Mouse (Mus musculus) limb, embryonic 13.5 days (tissue): ENCODE results near the gene Esr2. TPM values are rescaled to one million over a fixed set of nuclear protein-coding genes. Genes with fewer than 3 reads are reported as not detected.

Experiments
- ATAC-seq: fragments of 200-750 bp; cut with Nextera tagmentation; 2 replicates; pipeline ENCODE4 v1.8.0; 2017; ENCODE audit warnings: low read depth, moderate number of reproducible peaks, moderate TSS enrichment; ENCODE audit not compliant: low FRiP score
- H3K27ac ChIP-seq: fragments of 300-500 bp; sonication (generic); 2 replicates; pipeline ENCODE4 v1.5.1; 2015; ENCODE audit warnings: inconsistent platforms, mild to moderate bottlenecking, moderate library complexity
- H3K27me3 ChIP-seq: fragments of 300-500 bp; sonication (generic); 2 replicates; pipeline ENCODE4 v1.6.1; 2015; ENCODE audit warnings: mild to moderate bottlenecking, inconsistent platforms
- H3K36me3 ChIP-seq: fragments of 300-500 bp; sonication (generic); 2 replicates; pipeline ENCODE4 v1.6.1; 2015; ENCODE audit warnings: inconsistent platforms, mild to moderate bottlenecking, moderate library complexity
- H3K4me1 ChIP-seq: fragments of 300-500 bp; sonication (generic); 2 replicates; pipeline ENCODE4 v1.6.1; 2015; ENCODE audit warnings: inconsistent platforms
- H3K4me2 ChIP-seq: fragments of 300-500 bp; sonication (generic); replicated peaks from 2 replicates; pipeline ENCODE4 v1.6.1; 2015; ENCODE audit warnings: inconsistent platforms, mild to moderate bottlenecking, moderate library complexity
- H3K4me3 ChIP-seq: fragments of 300-500 bp; sonication (generic); 2 replicates; pipeline ENCODE4 v1.5.1; 2015; ENCODE audit warnings: moderate library complexity, mild to moderate bottlenecking, inconsistent platforms
- H3K9ac ChIP-seq: fragments of 300-500 bp; sonication (generic); 2 replicates; pipeline ENCODE4 v1.6.1; 2015; ENCODE audit warnings: mild to moderate bottlenecking, inconsistent platforms
- H3K9me3 ChIP-seq: fragments of 300-500 bp; sonication (generic); 2 replicates; pipeline ENCODE4 v1.6.1; 2016; ENCODE audit warnings: inconsistent platforms
- WGBS: fragments of 180-500 bp; shearing (Covaris S2); methylation state at CpG from one replicate; pipeline ENCODE4 v1.1.7; 2015; 5-methylcytosine and 5-hydroxymethylcytosine counted together
- polyA plus RNA-seq: library from polyadenylated mRNA; unstranded; fragments of >200 nt; fragmentation: Nextera tagmentation; extraction: Ambion mirVana; gene quantifications from 2 replicates; pipeline ENCODE4 v1.2.1, GENCODE M21; 2015

Gene Esr2
- polyA plus RNA-seq, 1 experiment from 2014 or later: 0.43 TPM

GRCm38 (mm10) chr12:76080876-76081556, 96.0 kb downstream of the Esr2 start:
- Histone ChIP-seq H3K9ac (peak overlapping the region; percentile 53), H3K4me2 (peak overlapping the region; percentile 69), H3K36me3 (peaks cover 41% of the 10 kb centered on the region), H3K4me3 (peak overlapping the region; percentile 39), H3K27me3 (no peaks in the 10 kb centered on the region), H3K4me1 (peaks cover 31% of the 10 kb centered on the region), H3K27ac (no peak overlapping the region; the same call in 1 of the 2 replicates), H3K9me3 (no peaks in the 10 kb centered on the region)
- WGBS: 20% methylated on average over 14 of the region's 14 CpGs
- no peak for ATAC-seq

- H3K27ac ChIP-seq: no peak overlapping the region
- ATAC-seq: no peak
- peak overlapping the region; percentile 26 for H3K4me3 ChIP-seq
- peak overlapping the region; percentile 31 for H3K9ac ChIP-seq
- H3K4me2 ChIP-seq: peak overlapping the region; percentile 52
- no peaks in the 10 kb centered on the region for H3K27me3 ChIP-seq
- no peaks in the 10 kb centered on the region for H3K9me3 ChIP-seq
- peaks cover 41% of the 10 kb centered on the region for H3K36me3 ChIP-seq
- H3K4me1 ChIP-seq: peaks cover 28% of the 10 kb centered on the region
- 30% methylated on average over 7 of the region's 7 CpGs for WGBS
Observed at GRCm38 (mm10) chr12:76073981-76074380, 103.1 kb downstream of the Esr2 start.

DNA sequence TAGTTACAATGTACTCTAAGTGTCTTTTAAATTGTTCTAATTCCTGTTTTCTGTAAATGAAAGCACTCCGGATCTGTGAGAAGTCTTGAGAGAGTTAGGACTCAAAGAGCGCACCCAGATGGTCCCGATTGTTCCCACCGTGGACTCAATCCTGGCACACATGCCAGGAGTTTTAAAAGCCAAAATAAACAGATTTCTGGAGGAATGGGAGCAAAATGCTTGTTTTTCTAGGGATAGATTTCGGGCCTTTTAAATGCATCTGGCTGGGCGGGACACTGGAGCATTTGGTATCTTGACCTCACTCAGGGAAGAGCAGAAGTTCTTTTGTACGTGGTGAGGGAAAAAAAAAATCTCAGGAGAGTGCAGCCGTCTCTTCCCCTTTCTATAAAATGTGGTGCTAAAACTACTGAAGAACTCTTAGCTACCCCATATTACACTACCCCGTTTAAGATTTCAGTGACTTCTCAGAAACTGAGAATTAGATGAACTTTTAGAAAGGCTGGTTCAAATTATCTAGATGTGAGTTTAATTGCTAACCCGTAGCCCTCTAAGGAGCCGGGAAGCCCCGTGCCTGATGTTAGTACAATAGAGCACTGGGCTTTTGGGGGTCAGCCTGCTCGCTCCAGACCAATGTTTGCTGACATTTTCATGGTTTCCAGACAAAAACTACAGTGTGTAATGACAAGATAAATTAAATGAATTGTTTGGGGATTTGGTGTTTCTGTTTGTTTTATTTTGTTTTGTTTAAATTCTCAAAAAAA, 103.8 kb downstream of the Esr2 start:
- WGBS: 9% methylated on average over 13 of the region's 13 CpGs

GRCm38 (mm10) chr12:76071935-76072849, 104.9 kb downstream of the Esr2 start:
- H3K36me3 ChIP-seq: peaks cover 32% of the 10 kb centered on the region
- peak overlapping the region; percentile 47 for H3K4me3 ChIP-seq
- H3K9me3 ChIP-seq: no peaks in the 10 kb centered on the region
- peak overlapping the region; percentile 66 for H3K4me2 ChIP-seq
- H3K27me3 ChIP-seq: no peaks in the 10 kb centered on the region
- H3K9ac ChIP-seq: peak overlapping the region; percentile 73
- H3K27ac ChIP-seq: peak overlapping the region; percentile 90
- WGBS: 6% methylated on average over 19 of the region's 19 CpGs
- H3K4me1 ChIP-seq: peaks cover 28% of the 10 kb centered on the region
- peak; percentile 64; the same call in 1 of the 2 replicates for ATAC-seq

More for the DNA sequence above, 103.8 kb downstream of the Esr2 start:
- Histone ChIP-seq H3K9ac (peak overlapping the region; percentile 55), H3K4me2 (peak overlapping the region; percentile 66), H3K27ac (peak overlapping the region; percentile 48; the same call in 1 of the 2 replicates), H3K4me3 (peak overlapping the region; percentile 47), H3K27me3 (no peaks in the 10 kb centered on the region), H3K36me3 (peaks cover 38% of the 10 kb centered on the region), H3K9me3 (no peaks in the 10 kb centered on the region), H3K4me1 (peaks cover 28% of the 10 kb centered on the region)
- ATAC-seq: no peak

Other genes starting within 250 kb of the Esr2 start
- 0.27 TPM in 1 of 2 replicates, not detected in the other for gene Tex21, start 69.5 kb upstream of the Esr2 start, polyA plus RNA-seq
- 63.7 and 74.6 TPM in 2 replicates for gene Mthfd1, start 78.0 kb upstream of the Esr2 start, polyA plus RNA-seq
- 2.1 and 2.3 TPM in 2 replicates for gene Akap5, start 147.6 kb upstream of the Esr2 start, polyA plus RNA-seq
- 21.6 and 22.3 TPM in 2 replicates for gene Zbtb25, start 192.3 kb upstream of the Esr2 start, polyA plus RNA-seq
- 8.9 and 10.1 TPM in 2 replicates for gene Zbtb1, start 193.0 kb upstream of the Esr2 start, polyA plus RNA-seq
- 6.7 TPM in 2 replicates for gene Hspa2, start 226.9 kb upstream of the Esr2 start, polyA plus RNA-seq
- 4.5 and 4.8 TPM in 2 replicates for gene Ppp1r36, start 240.3 kb upstream of the Esr2 start, polyA plus RNA-seq